Mouse (Mus musculus): Measurements from ENCODE around the gene Daam1. TPM values are rescaled to one million over a fixed set of nuclear protein-coding genes. Genes with fewer than 3 reads are reported as not detected.
A peak's percentile ranks its signal among the peaks of the same experiment; 100 is the strongest.

The Daam1 gene
- polyA plus RNA-seq, 2 experiments = 10.7 to 11.8 TPM

DNA sequence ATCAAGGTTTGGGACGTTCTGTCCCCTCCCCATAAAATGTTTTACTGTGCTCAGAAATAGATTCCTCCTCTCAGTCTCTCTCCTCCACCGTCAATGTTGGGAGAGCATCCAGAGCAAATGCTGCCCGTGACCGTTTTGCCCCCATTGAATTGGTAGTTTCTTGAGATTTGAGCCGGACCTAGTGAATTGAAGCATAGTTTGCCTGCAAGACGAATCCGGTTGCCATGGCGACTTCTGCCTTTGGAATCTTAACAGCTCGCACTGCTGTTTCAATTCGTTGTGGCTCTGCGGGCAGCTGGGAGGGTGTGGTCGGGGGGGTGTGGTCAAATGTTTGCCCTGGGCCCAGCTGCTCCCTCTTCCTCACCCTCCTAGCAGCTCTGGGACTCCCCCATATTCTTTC is 1.3 kb downstream of the Daam1 start:
- TF ChIP-seq POLR2A (IDR thresholded peaks at IDR 0.05; ENCODE audit: borderline replicate concordance, extremely low read depth, insufficient read depth, insufficient read length) = no peak
- H3K4me1 ChIP-seq (ENCODE audit: control insufficient read depth, insufficient read depth, low read length) = peaks cover 19% of the 10 kb centered on the region
- peak overlapping the region; percentile 97 for H3K4me2 ChIP-seq (replicated peaks; ENCODE audit: low read depth, low read length, severe bottlenecking)
- no peaks in the 10 kb centered on the region for H3K9me3 ChIP-seq (ENCODE audit: control insufficient read depth, low read length)
- peak overlapping the region; percentile 81 for H3K4me3 ChIP-seq (replicated peaks; ENCODE audit: low read length)
- H3K36me3 ChIP-seq (ENCODE audit: control insufficient read depth, insufficient read depth, low read length) = no peaks in the 10 kb centered on the region
- ATAC-seq (ENCODE audit: low FRiP score, low read depth) = no peak
- H3K27me3 ChIP-seq (ENCODE audit: control insufficient read depth, insufficient read depth, low read length) = no peaks in the 10 kb centered on the region
- WGBS = under 1% methylated on average over 12 of the region's 12 CpGs
- H3K9ac ChIP-seq (ENCODE audit: low read depth, low read length, severe bottlenecking) = peak overlapping the region; percentile 82
- peak overlapping the region; percentile 88 for H3K27ac ChIP-seq (replicated peaks; ENCODE audit: low read depth, low read length)
- DNase-seq (ENCODE audit: low spot score) = peak; percentile 87

DNA sequence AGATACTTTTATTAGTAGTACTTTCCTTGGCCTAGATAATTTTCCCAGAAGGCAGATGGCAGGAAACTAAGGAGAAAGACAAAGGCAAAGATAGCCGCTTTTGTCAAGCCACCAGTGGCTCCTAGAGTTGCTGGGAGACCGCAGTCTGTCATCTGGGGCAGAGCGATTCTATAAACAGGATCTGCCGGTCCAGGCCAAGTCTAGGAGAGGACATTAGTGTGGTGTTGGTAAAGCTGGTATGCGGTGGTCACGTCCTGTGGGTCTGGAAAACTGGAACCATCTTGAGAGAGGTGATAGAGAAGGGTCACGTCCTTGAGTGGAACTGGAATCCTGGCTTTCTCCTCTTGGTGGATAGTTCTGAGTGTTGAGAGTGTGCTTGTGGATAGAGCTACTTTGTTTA is 3.2 kb downstream of the Daam1 start:
- no peak for DNase-seq (ENCODE audit: low spot score)
- no peak overlapping the region for H3K9ac ChIP-seq (ENCODE audit: low read depth, low read length, severe bottlenecking)
- peaks cover 27% of the 10 kb centered on the region for H3K4me1 ChIP-seq (ENCODE audit: control insufficient read depth, insufficient read depth, low read length)
- WGBS = 74% methylated on average over 7 of the region's 7 CpGs
- H3K36me3 ChIP-seq (ENCODE audit: control insufficient read depth, insufficient read depth, low read length) = no peaks in the 10 kb centered on the region
- no peaks in the 10 kb centered on the region for H3K9me3 ChIP-seq (ENCODE audit: control insufficient read depth, low read length)
- H3K27ac ChIP-seq (replicated peaks; ENCODE audit: low read depth, low read length) = no peak overlapping the region
- no peak for TF ChIP-seq POLR2A (IDR thresholded peaks at IDR 0.05; ENCODE audit: borderline replicate concordance, extremely low read depth, insufficient read depth, insufficient read length)
- no peak overlapping the region for H3K4me3 ChIP-seq (replicated peaks; ENCODE audit: low read length)
- no peak overlapping the region for H3K4me2 ChIP-seq (replicated peaks; ENCODE audit: low read depth, low read length, severe bottlenecking)
- ATAC-seq (ENCODE audit: low FRiP score, low read depth) = no peak
- no peaks in the 10 kb centered on the region for H3K27me3 ChIP-seq (ENCODE audit: control insufficient read depth, insufficient read depth, low read length)

DNA sequence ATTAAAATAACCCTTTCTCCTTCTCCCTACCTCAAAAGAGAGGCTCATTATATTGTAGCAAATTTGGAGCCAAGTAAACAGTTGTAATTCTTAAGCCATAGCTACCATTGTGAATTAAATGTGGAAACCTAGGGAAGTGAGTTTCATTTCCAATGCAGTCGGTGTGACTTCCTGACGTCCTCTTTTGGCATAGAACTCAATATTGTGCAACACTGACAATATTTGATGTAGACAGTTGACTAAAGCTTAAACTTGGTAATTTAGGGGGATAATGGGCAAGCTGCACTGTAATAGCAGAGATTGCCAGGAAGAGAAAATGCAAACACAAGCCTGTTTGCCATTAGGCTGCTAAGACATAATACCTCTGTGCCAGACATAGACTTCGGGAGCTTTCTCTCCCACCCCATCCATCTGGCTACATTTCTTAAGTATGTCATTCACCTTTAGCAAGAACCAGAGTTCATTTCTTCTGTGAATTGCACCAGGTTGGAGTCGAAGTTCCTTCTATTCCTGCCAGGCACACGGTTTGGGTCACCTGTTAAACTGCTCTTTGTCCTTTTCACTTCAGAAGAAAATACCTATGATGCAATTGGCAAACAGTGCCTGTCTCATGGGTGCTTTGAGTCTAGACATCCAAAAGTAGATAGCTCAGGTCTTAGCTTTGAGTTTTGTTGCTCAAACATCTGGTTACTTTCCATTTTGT is 5.2 kb downstream of the Daam1 start:
- H3K27me3 ChIP-seq (ENCODE audit: control insufficient read depth, insufficient read depth, low read length) = no peaks in the 10 kb centered on the region
- no peak overlapping the region for H3K9ac ChIP-seq (ENCODE audit: low read depth, low read length, severe bottlenecking)
- 64% methylated on average over 5 of the region's 5 CpGs for WGBS
- no peak overlapping the region for H3K4me3 ChIP-seq (replicated peaks; ENCODE audit: low read length)
- H3K4me1 ChIP-seq (ENCODE audit: control insufficient read depth, insufficient read depth, low read length) = peaks cover 34% of the 10 kb centered on the region
- H3K27ac ChIP-seq (replicated peaks; ENCODE audit: low read depth, low read length) = no peak overlapping the region
- H3K36me3 ChIP-seq (ENCODE audit: control insufficient read depth, insufficient read depth, low read length) = no peaks in the 10 kb centered on the region
- H3K4me2 ChIP-seq (replicated peaks; ENCODE audit: low read depth, low read length, severe bottlenecking) = no peak overlapping the region
- no peak for TF ChIP-seq POLR2A (IDR thresholded peaks at IDR 0.05; ENCODE audit: borderline replicate concordance, extremely low read depth, insufficient read depth, insufficient read length)
- H3K9me3 ChIP-seq (ENCODE audit: control insufficient read depth, low read length) = no peaks in the 10 kb centered on the region
- DNase-seq (ENCODE audit: low spot score) (no peak), ATAC-seq (ENCODE audit: low FRiP score, low read depth) (no peak)

DNA sequence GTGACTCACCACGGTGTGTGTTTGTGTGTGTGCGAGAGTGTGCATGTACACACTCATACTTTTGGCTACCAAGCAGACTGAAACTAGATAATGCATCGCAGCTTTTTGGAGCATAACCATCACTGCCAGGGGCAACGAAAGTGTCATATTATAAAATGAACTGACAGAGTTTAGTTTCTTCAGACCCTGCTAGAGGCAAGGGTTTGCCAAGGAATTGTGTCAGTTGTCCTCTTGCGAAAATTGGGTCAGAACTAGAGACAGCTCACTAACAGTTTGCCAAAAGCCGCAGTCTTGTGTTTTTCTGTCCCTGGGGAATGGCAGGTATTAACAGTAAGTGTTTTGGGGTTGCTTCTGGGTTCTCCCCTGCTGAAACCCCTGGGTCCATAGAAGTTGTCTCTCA is 5.9 kb downstream of the Daam1 start:
- H3K9ac ChIP-seq (ENCODE audit: low read depth, low read length, severe bottlenecking) = no peak overlapping the region
- H3K4me3 ChIP-seq (replicated peaks; ENCODE audit: low read length) = no peak overlapping the region
- no peak for DNase-seq (ENCODE audit: low spot score)
- no peaks in the 10 kb centered on the region for H3K27me3 ChIP-seq (ENCODE audit: control insufficient read depth, insufficient read depth, low read length)
- no peak overlapping the region for H3K4me2 ChIP-seq (replicated peaks; ENCODE audit: low read depth, low read length, severe bottlenecking)
- H3K4me1 ChIP-seq (ENCODE audit: control insufficient read depth, insufficient read depth, low read length) = peaks cover 40% of the 10 kb centered on the region
- TF ChIP-seq POLR2A (IDR thresholded peaks at IDR 0.05; ENCODE audit: borderline replicate concordance, extremely low read depth, insufficient read depth, insufficient read length) = no peak
- 89% methylated on average over 6 of the region's 6 CpGs for WGBS
- ATAC-seq (ENCODE audit: low FRiP score, low read depth) = no peak
- no peaks in the 10 kb centered on the region for H3K9me3 ChIP-seq (ENCODE audit: control insufficient read depth, low read length)
- no peak overlapping the region for H3K27ac ChIP-seq (replicated peaks; ENCODE audit: low read depth, low read length)
- no peaks in the 10 kb centered on the region for H3K36me3 ChIP-seq (ENCODE audit: control insufficient read depth, insufficient read depth, low read length)

DNA sequence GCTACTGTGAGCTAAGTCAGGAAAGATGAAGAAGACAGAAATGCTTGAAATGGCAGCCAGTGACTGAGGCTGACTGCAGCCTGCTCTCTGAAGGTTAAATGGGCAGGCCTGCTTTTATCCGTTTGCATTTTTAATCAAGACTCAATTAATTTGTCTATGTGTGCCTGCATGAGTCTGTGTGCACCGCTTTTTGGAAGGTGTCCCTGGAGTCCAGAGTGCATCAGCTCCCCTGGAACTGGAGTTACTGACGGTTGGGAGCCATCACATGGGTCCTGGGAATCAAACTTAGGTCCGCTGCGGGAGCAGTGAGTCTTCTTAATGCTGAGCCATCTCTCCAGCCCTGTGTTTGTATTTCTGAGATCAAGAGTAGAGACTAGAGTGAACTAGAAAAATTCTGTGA is 6.7 kb downstream of the Daam1 start:
- H3K27me3 ChIP-seq (ENCODE audit: control insufficient read depth, insufficient read depth, low read length) = no peaks in the 10 kb centered on the region
- ATAC-seq (ENCODE audit: low FRiP score, low read depth) (no peak), DNase-seq (ENCODE audit: low spot score) (no peak)
- WGBS = 91% methylated on average over 5 of the region's 5 CpGs
- peaks cover 44% of the 10 kb centered on the region for H3K4me1 ChIP-seq (ENCODE audit: control insufficient read depth, insufficient read depth, low read length)
- no peaks in the 10 kb centered on the region for H3K9me3 ChIP-seq (ENCODE audit: control insufficient read depth, low read length)
- no peak overlapping the region for H3K4me2 ChIP-seq (replicated peaks; ENCODE audit: low read depth, low read length, severe bottlenecking)
- H3K9ac ChIP-seq (ENCODE audit: low read depth, low read length, severe bottlenecking) = no peak overlapping the region
- H3K36me3 ChIP-seq (ENCODE audit: control insufficient read depth, insufficient read depth, low read length) = no peaks in the 10 kb centered on the region
- no peak overlapping the region for H3K27ac ChIP-seq (replicated peaks; ENCODE audit: low read depth, low read length)
- no peak for TF ChIP-seq POLR2A (IDR thresholded peaks at IDR 0.05; ENCODE audit: borderline replicate concordance, extremely low read depth, insufficient read depth, insufficient read length)
- no peak overlapping the region for H3K4me3 ChIP-seq (replicated peaks; ENCODE audit: low read length)

Data from limb, embryonic 14.5 days (tissue).